Mouse (Mus musculus): ENCODE measurements at regions not wholly inside any gene's neighbourhood (a gene's known extent, or its start where the extent isn't known, plus 50 kb on each side); places are given as distances from the start of the nearest gene placed in this dataset.
A peak's percentile ranks its signal among the peaks of the same experiment; 100 is the strongest.
"Not testable (repeated sequence)": the region's sequence is repeated elsewhere in the genome, so short reads cannot be mapped to it uniquely, and the experiment has no call there.

DNA sequence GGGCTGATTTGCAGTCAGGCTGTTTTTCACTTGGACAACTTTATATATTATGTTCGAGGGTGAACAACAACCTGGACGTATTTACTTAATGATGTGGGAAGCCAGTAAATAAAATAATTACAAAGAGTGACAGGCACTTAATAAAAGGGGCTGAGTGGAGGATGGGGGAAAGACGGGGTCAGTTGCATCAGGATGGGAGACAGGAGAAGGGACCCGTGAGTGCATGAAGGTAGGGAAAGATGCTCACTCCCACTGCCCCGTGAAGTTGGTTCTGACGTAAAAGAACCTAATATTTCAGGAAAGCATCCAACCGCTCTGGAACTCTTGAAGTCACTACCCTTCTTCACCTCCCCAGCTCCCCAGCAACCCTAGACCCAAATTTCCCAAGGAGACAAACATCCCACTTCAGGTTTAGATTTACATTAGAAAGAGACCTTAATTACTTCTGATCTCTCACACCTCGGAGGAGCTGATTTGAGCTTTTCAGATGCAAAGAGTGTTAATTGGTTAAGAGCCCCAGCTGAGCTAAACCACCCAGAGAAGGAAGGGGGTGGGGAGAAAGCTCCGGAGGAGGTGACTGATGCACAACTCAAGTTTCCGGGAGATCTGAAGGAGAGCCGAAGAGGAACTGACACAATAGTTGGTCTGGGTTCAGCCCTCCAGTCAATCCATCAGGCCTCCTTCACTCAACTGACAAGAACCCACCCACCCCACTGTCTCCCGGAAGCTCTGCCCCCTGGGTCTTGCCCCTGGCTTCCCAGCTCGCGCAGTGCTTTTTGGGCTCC lies 121.9 kb upstream of the Shb start:
- ATAC-seq (replicated peaks; ENCODE audit: poor library complexity, severe bottlenecking): peak; percentile 42; the same call in 1 of the 2 replicates

DNA sequence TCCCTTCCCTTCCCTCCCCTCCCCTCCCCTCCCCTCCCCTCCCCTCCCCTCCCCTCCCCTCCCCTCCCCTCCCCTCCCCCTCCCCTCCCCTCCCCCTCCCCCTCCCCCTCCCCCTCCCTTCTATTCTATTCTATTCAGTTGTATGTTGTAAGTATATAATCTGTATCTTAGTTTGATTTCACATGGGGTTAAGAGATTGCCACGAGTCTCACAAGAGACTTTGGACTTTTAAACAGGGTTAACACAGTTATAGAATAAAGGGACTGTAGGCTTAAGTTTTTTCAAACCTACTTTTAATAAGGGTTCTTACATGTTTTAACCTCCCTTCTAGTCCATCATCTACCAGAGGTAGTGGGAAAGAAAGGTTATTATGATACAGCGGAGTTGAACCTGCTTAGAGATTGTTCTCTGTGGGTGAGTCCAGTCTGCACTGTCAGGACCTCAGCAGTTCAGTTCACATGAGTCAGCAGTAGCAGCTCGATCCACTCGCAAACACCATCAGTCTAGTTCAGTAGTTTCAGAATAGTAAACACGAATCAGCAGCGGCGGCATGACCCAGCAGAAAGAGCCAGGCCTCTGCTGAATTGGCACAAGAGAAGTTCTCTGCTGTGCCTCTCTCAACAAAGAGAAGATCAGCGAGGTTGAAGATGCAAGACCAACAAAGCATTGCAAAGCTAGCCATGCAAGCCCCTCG lies 116.8 kb upstream of the Shb start:
- no peak for ATAC-seq (replicated peaks; ENCODE audit: poor library complexity, severe bottlenecking)

DNA sequence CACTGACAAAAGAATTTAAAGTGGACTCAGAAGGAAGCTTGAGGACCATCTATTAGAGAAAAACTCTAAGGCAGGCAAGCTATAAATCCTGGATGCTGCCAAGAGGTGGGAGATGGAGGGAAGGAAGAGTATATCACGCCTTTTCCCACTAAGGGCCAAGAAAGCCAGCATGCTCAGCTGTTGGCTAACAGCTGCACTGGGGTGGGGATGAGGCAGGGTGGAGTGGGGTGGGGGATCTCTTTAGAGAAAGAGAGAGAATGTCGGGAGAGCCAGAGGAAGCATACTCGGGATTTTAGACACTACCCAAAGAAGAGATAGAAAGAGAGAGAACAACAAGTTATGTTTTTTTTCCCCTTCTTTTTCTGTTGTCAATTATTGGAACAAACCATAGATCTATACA lies 115.2 kb upstream of the Shb start:
- no peak for ATAC-seq (replicated peaks; ENCODE audit: poor library complexity, severe bottlenecking)

DNA sequence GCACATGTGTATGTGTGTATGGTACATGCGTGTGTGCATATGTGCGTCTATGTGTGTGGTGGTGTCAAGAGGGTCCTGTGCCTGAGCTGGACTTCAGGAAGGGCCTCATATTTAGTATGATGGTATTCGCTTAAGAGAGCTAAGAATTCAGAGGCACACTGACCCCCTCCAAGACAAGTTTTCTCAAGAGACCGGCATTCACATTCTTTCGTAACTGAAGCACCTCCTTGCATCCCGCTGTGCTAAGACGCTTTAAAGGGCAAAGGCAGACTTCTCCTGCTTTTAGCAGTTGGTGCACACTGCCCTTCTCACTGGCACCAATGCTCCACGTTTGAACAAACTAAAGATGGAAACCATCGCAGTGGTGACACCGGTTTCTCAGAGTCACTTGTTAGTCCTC lies 110.3 kb upstream of the Shb start:
- ATAC-seq (replicated peaks; ENCODE audit: poor library complexity, severe bottlenecking): no peak

DNA sequence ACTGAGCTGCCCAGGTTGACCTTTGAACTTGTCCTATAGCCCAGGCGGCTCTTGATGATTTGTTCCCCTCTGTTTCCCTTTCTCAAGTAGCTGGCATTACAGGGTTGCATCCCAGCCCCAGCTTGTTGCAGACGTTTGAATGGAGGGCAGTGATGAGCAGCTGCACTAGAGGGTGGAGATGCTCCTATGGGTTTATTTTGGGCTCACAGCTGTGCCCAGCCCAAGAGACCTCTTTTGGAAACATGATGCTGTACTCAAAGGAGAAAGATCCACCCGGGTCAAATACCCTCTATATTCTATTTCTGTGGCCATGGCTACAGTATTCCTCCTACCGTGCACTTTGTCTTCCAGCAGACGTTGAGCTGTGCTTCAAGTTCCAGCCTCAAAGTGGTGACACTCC lies 109.0 kb upstream of the Shb start:
- no peak for ATAC-seq (replicated peaks; ENCODE audit: poor library complexity, severe bottlenecking)

DNA sequence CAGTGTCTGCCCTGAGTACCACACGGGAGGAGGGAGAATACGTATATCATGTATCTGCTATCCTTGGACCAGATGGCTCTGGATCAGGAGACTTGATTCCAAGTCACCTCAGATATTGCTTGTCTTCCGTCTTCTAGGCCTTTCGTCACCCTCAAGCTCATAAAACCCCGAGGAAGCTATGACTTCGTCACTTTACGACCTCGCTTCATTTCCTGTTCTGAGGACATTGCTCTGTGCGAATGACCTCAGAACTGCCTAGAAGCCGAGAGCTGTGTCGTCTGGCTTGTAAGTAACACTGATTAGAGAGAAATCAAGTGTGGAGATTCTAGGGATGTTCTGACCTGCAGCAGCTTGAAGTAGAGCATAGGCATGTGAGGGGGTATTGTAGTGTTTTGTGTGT lies 108.4 kb upstream of the Shb start:
- no peak for ATAC-seq (replicated peaks; ENCODE audit: poor library complexity, severe bottlenecking)

DNA sequence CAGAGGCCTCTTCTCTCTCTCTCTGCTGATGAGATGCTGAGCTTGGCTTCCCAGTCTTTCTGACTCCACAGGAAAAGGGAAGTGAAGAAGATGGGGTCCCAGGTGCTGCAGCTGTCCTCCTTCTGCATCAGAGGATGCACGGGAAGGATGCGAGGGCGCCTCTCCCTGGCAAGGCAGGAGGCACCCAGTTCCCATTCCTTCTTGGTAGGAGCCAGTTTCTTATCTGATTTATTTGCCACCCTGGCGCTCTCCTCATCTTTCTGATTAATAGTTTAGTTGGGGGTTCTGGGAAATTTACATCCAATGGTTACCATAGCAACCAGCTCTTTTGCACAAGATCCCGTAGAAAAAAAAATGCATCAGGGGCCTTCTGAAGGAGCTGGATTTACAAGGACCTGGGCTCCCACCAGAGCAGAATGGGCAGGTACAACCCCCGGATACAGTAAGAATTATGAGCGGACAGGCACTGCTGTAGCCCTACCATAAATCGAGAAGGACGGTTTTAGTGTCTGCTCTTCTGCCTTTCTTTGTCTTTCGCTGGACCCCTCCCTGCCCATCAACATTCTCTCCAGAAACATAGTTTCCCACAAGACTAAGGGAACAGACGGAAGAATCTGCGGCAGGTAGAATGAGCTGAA lies 107.2 kb upstream of the Shb start:
- no peak for ATAC-seq (replicated peaks; ENCODE audit: poor library complexity, severe bottlenecking)

DNA sequence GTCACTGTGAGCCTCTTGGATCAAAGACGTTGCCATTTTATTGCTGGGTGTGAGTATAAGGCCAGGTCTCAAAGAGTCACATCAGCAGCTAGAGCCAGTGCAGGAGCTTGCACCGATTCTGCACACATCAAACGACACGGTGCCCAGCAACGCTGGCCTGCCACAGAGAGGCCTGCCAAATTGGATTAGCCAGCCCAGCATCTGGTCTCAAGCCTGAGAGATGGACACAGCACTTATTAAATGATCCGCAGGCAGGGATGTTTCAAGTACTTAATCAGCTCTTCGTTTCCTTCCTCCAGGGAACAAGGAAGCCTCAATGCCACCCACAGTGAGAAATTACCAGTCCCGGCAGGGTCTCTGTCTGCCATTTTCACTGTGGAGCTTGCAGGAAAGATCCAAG lies 106.1 kb upstream of the Shb start:
- ATAC-seq (replicated peaks; ENCODE audit: poor library complexity, severe bottlenecking): no peak

DNA sequence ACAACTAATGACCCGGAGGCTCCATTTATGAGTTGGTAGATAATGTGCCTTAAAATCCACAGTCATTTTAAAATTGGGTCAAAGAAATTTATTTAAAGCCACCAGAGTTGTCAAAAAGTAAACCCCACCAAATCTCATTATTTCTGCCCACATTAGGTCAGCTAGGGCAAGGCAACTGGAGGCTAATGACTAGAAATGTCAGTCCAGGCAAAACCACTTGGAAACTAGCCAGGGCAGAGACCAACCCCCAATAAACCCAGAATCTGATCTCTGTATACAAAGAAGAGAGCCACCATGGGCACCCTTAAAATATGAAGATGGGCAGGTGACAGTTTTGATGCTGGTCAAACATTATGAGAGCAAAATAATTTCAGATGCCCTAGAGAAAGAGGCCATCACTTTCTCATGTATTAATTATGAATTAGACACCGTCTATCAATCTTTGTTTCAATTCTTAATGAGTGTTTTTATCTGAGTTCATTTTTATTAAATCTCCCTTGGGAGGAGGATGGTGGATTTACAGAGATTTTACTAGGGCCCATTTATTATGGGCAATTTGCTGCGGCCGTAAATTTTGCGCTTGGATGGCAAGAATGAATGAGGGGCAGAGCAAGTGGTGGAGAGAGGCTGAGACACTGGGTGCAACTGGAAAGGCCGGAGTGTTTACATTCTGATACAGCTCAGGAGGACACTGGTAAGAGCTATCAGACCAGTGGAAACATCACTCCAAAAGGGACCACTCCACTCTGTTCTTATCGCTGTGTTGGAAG lies 99.2 kb upstream of the Shb start:
- no peak for ATAC-seq (replicated peaks; ENCODE audit: poor library complexity, severe bottlenecking)

DNA sequence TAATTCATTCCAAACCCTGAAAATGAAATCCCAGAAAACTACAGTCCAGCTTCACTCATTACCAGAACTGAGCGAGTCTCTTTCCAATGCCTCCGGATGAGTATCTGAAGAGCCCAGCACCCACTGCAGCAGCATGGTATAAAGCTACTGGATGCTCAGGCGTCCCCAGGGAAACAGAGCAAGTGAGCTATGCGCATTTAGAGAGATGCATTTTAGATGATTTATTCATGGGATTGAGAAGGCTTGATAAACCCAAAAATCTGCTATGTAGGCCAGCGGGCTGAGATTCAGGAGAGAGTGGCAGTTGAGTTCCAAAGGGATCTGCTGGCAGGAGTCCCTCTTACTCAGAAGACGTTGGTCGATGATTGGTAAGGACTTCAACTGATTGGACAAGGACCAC lies 93.4 kb upstream of the Shb start:
- ATAC-seq (replicated peaks; ENCODE audit: poor library complexity, severe bottlenecking): no peak

DNA sequence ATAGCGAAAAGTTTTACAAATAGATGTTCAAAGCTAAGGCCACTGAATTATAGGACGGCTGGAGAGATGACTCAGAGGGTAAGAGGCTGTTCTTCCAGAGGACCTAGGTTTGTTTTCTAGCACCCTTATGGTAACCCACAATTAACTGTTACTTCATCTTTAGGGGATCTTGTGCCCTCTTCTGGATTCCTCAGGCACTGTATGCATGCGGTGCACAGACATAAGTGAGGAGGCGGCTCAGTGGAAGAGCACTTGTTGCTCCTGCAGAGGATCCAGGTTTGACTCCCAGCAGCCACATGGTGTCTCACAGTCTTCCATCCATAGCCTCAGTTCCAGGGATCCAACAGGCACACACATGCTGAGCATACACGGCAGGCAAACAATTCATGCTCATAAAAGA lies 89.7 kb upstream of the Shb start:
- no peak for ATAC-seq (replicated peaks; ENCODE audit: poor library complexity, severe bottlenecking)

DNA sequence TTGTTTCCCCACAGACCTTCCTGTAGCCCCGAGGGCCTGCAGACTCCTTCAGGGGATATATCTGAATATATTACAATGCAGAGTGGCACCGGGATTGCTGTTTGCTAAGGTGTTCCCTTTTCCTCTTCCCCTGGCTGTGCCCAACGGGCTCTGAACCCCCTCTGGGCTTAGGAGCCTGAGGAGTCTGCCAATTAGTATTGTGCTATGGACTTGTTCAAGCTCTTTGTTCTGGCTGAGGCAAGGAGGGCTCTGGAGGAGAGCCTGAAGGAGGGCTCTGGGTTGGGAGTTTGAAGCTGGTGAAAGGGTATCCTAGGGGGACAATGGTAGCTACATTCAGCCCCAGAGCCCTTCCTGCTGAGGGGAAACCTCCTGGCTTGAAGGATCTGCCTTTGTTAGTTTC lies 84.9 kb upstream of the Shb start:
- no peak for ATAC-seq (replicated peaks; ENCODE audit: poor library complexity, severe bottlenecking)

DNA sequence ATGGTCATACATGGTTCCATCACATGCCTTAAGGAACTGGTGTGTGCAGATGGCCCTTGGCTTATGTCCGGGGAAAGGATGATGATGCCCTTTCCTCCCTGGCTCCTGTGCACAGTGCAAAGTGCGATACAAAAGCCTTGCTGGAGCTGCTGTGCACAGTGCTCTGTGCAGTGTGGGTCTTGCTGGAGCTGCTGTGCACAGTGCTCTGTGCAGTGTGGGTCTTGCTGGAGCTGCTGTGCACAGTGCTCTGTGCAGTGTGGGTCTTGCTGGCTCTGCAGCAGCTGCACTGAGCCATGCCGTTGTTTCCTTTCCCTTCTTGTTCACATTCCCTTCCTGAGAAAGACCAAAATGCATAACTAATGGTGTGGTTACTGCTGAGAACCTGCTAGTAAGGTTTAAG lies 81.2 kb upstream of the Shb start:
- not testable (repeated sequence) for ATAC-seq (replicated peaks; ENCODE audit: poor library complexity, severe bottlenecking)

DNA sequence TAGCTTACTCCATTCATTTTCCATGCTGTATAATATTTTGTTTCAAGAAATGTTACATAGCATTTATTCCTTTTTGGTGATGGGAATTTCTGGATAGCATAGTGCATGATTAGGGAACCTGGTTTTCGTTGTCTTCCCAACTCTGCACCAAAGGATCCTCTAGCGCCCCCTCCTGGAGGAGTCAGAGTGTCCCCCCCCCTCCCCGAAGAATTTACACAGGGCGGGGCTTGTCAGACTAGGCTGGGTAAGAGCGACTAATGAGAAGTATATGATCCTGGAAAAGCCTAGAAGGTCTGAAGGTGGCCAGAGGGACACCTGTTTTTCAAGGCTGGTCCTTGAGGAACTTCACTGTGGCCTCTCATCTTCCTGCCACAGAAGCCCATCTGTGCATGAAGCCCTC lies 79.9 kb upstream of the Shb start:
- ATAC-seq (replicated peaks; ENCODE audit: poor library complexity, severe bottlenecking): peak; percentile 59

DNA sequence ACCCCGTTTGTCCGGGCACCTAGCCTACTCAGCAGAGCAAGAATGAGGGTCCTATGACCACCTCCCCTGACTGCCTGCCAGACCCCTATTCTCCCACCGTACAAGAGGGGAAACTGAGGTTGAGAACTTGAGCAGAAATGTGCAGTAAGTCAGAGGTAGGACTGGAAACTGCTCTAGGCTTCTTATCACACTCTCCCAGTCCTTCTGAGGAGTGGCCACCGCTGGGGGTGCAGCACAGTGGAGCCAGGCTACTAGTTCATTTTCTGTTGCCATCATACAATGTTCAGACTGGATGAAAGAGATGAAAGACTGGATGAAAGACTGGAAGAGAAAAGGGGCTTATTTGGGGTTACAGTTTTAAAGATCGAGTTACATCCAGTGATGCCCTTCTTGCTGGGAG lies 78.7 kb upstream of the Shb start:
- no peak for ATAC-seq (replicated peaks; ENCODE audit: poor library complexity, severe bottlenecking)

DNA sequence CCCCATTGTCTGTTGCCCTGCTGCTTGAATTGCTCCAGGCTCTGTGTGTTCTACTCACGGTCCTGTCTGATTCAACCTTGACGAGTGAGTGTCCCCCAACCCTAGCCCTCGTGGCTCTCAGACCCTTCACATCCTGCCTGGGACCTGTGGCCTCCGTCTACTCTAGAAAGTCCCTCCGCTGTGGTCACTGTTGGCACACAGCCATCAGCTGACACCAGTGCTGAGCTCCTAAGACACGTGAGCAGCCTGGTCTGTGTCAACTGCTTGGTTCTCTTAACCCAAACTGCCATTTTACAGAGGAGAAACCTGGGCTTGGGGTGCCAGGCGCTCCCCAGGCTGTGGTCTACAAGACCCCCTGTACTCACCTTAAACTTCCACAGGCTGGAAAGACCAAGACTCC lies 74.3 kb upstream of the Shb start:
- no peak; the same call in 1 of the 2 replicates for ATAC-seq (replicated peaks; ENCODE audit: poor library complexity, severe bottlenecking)

DNA sequence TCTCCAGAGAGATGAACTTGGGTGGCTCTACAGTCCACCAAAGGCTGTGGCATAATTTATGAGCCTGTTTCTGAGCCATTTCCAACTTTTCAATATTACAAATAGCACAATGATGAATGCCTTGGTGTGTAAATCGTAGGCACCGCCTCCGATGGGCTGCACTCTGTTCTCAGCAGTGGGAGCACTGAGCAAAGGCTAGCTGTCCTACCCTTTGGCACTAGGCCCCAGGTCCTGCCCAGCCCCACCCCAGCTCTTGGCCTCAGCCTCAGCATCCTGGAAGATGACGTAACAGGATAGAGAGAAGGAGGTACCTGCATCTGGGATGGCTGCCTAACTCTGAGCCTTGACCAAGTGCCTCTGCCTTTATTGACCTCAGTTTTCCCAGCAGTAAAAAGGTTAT lies 73.4 kb upstream of the Shb start:
- no peak for ATAC-seq (replicated peaks; ENCODE audit: poor library complexity, severe bottlenecking)

DNA sequence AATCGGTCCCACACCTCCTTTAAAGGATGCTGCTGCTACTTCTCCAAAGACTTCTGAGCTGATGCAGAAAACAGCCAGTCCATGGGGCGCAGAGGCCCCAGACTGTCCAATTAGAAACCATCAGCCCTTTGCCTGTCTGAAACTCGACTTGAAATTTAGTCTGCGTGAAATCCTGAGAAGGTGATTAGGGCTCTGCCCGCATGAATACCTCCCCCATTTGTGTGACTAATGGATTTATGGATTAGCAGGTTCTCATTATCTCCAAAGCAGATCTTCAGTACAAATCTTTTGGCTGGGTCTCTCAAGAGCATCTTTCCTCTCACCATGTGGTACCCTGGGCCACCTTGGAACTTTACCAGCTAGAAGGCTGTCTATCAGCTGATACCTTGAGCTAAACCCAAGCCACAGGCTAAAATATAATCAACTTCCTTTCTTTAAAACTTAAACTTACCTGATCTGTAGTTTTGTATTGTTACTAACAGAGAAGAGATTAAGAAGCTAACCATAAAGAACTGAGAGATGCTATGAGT lies 72.1 kb upstream of the Shb start:
- ATAC-seq (replicated peaks; ENCODE audit: poor library complexity, severe bottlenecking): no peak

DNA sequence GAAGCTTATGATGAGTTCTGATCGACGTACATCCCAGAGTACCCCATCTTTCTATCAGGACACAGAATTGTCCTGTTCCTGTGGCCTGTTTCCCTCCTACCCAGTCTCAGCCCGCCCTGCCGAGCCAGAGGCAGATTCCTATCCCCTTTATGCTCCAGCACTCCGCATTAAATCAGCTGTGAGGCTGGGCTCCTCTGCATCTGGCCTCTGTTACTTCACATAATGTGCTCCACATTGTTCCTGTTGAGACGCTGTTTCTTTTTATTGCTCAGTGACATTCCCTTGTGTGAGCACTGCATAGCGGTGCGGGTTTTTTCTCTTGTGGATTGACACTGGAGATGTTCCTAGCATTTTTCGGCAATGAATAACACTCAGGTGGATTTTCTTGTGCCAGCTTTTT lies 68.2 kb upstream of the Shb start:
- ATAC-seq (replicated peaks; ENCODE audit: poor library complexity, severe bottlenecking): no peak

DNA sequence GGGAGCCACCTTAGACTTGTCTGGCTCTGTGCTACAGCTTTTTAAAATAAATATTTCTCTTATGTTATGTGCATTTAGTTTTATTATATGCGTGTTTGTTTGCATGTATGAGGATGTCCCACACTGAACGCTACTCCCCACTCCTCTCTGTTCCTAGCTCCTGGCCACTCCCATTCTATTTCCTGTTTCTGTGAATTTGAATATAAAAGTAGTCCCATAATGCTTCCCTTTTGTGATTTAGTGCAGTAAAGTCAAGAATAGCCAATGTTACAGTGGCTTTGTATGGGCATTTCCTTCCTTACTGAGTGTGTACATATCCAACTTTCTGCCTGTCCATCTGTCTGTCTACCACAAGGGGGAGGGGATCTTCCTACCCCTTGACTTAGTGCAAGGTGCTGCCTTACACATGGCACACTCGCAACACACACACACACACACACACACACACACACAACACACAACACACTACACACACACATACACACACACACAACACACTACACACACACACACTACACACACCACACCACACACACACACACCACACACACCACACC lies 61.2 kb upstream of the Shb start:
- ATAC-seq (replicated peaks; ENCODE audit: poor library complexity, severe bottlenecking): peak; percentile 61; the same call in 1 of the 2 replicates

Measured in granulocyte monocyte progenitor cell, adult 5-6 weeks (primary cell).